Mouse (Mus musculus) T-cell, adult 2 months (primary cell): ENCODE data around the gene Cryba2.
A peak's percentile ranks its signal among the peaks of the same experiment; 100 is the strongest.

Experiments used
- DNase-seq: peaks from one replicate; pipeline ENCODE4 v3.0.0; 2022; ENCODE audit warnings: low spot score

Gene Cryba2

DNA sequence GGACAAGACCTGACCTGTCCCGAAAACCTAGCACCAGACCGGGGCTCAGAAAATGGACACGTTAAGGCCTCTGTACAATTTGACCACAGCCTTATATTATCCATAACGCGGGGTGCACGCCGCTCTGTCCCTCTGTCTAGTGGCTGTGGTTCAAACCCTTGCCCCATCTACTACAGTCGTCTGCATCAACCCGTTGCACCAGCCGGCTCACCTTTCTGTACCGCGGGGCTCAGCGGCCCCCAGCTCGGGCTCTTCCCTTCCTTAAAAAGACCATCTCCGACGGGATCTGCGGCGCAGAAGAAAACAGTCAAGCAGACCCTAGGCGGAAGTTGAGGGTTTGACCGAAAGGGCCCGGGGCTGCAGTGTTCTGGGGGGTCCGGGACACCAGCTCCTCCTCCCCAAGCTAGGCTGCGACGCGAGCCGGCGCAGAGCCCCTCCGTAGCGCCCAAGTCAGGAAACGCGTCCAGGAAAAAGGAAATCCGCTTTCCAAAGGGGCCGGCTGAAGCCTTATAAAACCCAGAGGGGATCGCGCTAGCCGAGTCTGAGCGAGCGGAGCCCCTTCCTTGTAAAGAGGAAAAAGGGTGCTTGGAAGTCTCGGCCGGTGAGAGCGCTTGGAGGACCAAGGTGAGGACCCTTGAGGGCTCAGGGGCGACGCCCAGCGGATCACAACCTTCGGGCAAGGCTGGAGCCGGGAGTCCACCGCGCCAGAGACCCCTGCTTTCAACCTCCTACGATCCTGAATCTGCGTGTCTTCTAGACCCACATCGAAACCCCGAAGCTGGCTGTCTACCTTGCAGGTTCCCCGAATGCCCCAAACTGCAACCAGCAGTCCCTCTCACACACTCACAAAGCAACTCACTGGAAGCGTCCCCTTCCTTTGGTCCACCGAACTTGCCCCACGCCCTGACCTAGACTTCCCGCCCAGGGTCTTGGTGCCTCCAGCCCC, 8.5 kb downstream of the Cryba2 start:
- no peak for DNase-seq

DNA sequence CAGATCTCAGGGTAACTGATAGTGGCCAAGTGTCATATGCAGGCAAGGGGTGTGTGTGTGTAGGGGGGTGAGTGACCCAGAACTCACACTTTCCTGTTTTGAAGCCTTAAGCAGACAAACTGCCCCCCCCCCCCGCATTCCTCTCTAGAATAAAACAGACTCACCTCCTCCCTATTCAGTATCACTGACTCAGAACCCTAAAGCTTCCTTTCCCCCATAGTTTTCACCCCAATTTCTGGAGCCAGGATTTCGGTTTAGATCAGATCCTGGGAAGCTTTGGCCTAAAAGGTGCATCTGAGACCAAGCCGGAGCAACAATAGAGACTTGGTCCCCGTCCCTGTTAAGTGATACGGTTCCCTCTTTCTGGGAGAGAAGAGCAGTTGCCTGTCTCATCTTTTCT, 9.5 kb downstream of the Cryba2 start:
- DNase-seq: no peak

DNA sequence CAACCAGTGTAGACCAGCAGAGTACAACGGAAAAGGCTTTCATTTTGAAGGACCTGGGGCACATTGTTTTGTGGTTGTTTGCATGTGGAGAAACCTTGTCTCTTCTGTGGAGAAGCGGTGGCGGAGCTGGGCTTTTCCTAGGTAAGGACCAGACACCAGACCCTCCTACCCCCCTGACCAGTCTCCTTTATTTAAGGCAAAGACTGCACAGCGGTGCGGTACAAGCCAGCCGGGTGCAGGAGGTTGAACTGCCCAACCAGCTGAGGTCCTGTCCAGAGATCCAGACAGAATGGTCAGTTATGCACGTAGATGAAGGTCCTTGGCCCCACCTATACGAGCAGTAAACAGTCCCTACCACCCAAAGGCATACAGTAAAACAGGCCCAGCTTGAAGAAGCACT, 10.1 kb downstream of the Cryba2 start:
- DNase-seq: no peak

DNA sequence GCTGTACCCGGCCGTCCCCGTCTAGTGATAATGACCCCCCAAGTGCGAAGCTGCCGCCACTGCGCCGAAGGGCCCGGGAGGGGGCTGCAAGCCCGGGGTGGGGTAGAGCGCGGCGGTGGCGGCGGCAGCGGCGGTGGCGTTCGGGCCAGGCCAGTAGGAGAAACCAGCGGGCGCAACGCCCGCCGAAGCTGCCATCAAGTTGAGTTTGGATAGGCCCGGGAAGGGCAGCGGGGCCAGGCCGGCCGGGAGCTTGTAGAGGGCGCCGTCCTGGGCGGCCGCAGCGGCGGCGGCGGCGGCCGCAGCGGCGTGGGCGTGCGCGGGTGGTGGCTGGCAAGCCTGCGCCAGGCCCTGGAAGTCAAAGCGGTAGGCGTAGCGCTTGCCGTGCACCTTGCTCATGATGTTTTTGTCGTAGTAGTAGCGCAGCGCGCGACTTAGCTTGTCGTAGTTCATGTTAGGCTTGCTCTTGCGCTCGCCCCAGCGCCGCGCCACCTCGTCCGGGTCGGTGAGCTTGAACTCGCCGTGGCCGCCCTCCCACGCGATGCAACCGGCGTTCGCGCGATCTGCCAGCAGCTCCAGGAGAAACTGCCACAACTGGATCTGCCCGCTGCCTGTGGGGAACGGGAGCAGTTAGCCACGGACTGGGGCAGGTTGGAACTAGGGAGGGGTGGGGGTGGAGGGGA, 10.7 kb downstream of the Cryba2 start:
- no peak for DNase-seq

DNA sequence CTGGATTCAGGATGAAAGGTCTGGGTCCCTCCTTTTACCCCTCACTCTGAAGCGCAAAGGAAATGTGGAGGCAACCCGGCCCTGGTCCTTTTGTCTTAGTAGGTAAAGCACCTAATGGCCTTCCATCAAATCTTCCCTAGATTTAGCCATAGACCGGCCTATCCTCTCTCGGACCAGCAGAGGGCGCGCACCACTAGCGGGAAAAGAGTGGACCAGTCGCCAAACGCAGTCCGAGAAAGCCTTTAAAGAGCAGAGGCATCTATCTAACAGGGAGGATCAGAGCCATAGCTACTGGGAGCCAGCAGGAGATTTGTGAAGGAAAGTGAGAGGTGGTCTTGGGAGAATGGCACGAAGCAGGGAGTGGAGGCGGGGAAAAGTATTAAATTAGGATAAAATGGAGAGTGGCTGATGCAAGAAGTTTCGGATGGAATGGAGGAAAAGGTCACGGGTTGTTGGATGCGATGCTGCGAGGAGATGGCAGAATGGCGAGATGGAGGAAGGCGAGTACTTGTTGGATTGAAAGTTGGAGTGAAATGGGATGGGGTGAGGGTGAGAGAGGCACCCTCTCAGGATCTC, 12.1 kb downstream of the Cryba2 start:
- DNase-seq: peak; percentile 20

DNA sequence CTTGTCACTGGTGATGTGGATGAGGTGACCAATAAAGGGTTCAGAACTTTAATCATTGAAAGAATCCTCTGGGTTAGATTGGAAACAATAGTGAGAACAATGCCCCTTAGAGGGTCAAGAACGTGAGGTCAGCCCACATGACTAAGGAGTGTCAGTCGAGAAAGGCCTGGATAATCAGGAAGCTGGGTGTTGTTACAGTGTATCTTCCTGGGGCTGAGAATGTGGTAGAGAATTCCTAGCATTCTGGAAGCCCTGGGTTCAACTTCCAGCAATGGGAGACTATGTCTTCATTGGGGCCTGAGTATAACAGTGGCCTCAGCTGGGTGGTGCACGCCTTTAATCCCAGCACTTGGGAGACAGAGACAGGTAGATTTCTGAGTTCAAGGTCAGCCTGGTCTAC, 15.7 kb downstream of the Cryba2 start:
- no peak for DNase-seq

DNA sequence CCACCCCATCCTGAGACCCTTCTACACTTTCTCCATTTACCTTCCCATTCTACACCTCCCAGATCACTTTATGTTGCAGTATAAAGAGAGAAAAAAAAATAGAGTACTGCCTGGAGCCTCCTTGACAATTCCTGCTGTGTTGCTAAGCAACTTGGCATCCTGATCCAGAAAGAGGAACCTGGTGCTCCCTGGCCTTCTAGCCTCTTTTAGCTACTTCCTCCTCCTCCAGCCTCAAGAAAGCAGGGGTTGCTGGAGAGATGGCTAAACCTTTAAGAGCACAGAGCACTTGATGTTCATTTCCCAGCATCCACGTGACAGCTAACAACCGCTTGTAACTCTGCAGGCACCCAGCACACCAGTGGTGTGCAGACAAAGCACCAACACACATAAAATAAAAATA, 20.7 kb downstream of the Cryba2 start:
- no peak for DNase-seq

DNA sequence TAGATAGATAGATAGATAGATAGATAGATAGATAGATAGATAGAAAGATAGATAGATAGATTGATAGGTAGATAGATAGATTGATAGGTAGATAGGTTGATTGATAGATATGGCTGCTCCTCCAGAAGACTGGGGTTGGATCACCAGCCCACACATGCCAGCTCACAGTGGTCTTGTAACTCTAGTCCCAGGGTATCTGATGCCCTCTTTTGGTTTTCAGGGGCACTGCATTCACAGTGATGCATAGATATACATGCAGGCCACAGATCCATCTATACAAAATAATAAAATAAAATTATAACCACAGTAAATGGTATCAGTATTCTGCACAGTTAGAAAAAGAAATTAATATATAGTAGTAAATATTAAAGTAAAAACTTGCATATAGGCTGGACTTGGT, 31.2 kb downstream of the Cryba2 start:
- DNase-seq: no peak

DNA sequence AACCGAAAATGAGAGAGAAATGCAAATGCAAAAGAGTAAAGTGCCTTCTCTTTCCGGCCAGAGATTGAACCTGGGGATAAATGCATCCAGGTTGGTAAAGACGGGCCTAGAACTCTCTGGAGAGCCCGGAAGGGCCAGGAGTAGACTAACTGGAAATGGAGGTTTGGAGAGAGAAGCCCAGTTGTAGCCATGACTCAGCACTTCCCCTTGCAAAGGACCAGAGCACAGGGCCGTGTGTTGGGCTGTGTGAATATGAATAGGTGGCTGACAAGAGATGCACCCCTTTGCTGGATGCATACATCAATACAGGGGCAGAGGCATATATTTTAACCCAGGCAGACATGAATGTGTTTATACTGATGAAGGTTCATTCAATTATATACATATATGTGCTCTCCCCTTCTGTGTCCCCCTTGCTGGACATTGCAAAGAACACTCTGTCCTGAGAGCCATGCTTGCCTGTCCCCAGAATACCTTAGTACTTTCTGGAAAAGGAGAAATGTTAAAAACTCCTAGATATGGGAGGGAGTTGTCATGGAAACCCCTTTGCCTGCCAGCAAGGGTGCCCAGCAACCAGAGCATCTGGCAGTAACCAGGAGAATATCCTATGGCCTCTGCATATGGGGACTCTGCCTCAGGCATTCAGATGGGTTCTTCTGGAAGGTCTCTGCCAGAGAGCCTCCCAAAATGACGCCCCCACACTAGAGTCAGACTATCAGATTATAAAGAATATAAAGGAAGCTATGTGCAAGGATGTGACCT, 33.5 kb downstream of the Cryba2 start:
- DNase-seq: no peak

DNA sequence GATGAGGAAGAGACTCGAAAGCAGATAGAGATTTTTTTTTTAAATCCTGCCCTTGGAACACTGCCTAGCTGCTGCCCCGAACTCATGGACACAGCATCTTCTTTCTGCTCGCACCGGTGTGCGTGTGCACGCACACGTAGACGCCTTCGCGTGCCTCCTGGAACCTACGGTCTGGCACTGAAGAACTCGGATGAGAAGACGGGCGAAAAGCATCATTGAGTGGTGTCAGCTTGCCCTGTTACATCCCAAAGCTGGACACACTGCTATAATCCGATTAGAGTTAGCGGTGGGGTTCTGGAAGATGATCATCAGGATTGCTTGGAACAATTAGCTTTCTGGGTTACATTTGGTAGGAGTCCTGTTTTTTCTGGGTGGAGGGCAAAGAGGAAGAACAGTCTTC, 34.1 kb downstream of the Cryba2 start:
- no peak for DNase-seq

DNA sequence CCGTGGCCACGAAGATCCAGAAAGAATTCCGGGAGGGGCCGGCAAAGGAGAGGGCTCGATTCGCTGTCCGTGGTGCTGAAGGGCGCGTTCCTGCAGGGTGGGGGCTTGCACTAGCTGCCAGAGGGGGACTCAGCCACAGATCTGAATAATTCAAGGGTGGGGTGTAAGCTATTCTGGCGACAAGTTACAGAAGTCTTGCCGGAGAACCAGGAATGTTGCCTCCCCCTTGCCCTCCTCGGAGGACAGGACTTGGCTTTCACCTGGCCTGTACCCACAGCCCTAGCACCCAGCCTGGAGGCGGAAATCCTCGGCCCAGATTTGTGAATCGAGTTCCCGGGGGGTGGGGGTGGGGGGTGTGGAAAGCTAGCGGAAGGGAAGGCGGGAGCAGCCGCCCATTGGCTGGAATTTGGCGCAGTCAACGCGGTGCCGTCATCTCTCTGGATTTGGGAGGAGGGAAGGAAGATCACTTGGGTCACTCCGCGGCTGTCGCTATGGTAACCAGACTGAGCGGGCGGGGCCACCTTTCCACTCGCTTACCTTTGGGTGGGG, 34.7 kb downstream of the Cryba2 start:
- no peak for DNase-seq

DNA sequence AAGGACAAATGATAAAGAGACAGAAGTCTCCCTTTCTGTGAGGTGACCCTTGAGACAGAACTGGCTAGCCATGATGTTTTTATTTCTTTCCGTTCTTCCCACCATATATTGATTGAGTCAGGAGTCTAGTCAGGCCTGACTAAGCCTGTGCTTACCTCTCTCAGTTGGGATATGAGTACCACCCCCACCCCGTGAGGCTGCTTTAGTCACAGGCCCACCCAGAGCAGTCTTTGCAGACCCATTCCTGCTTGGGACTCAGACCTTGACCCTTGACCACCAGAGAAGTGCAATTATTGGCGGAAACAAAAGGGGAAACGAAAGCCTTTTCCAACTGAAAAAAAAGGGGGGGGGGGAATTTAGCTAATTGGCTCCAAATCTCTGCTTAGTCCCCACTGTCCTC, 35.3 kb downstream of the Cryba2 start:
- DNase-seq: no peak

DNA sequence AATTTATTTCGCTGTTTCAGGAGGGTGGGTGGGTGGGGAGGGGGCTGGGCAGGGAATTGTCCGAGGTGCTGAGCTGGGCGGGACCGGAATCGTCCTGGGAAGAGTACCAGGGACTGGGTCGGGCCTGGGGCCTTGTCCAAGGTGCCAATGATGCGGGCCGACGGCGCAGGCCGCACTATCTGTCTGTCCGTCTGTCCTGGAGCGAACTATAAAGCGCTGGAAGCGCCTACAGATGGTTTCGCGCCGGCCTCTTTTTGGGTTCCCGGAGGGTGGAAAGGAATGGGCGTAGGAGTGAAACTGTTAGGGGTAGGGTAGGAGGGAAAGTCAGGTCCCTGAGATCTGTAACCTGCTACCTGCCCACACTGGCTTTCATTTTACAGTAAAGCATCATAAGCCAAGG, 35.7 kb downstream of the Cryba2 start:
- no peak for DNase-seq

DNA sequence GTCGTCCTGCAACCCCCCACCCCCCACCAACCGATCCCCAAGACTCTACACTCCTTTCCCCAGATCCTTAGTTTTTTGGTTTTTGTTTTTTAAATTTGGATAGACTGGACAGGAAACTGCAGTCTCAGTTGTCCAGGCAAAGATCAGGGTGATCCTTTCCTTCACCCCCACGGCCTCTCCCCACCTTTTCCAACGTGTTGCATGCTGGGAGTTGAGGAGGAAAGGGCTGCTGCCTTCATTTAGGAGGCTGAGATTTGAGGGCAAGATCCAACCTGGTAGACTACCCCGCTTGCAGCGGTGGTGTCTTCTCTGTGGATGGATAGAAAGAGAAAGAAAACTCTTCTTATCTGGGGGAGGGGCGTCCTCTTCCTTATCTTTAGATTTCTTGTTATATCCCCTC, 36.2 kb downstream of the Cryba2 start:
- DNase-seq: no peak

DNA sequence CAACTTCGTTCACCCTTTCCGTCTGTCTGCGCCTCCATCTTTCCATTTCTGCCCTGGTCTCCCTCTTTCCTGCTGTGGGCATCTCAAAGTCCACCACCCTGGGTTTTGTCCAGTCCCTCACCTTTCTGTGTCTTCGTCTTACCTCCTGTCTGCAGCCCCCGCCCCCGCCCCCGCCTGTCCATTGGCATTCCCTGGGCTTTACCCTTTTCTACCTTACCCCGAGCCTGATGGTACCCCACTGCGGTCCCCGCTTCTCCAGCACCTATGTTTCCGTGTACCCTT, 36.6 kb downstream of the Cryba2 start:
- DNase-seq: no peak

DNA sequence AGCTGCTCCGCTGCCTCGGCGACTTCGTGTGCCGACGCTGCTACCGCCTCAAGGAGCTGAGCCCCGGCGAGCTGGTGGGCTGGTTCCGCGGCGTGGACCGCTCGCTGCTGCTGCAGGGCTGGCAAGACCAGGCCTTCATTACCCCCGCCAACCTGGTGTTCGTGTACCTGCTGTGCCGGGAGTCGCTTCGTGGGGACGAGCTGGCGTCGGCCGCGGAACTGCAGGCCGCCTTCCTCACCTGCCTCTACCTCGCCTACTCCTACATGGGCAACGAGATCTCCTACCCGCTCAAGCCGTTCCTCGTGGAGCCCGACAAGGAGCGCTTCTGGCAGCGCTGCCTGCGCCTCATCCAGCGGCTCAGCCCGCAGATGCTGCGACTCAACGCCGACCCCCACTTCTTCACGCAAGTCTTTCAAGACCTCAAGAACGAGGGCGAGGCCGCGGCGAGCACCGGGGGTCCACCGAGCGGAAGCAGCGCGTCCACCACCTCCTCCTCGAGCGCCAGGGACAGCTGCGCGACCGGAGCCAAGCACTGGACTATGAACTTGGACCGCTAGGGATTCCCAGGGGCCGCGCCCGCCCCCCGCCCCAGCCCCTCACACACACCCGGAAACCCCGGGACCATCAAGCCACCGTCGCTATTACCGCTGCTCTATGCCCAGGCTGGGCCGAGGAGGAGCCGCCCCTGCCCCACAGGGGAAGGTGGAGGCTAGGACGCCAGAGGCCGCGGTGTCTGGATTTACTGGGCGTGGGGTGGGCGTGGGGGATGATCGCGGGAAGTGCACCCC, 37.1 kb downstream of the Cryba2 start:
- no peak for DNase-seq

DNA sequence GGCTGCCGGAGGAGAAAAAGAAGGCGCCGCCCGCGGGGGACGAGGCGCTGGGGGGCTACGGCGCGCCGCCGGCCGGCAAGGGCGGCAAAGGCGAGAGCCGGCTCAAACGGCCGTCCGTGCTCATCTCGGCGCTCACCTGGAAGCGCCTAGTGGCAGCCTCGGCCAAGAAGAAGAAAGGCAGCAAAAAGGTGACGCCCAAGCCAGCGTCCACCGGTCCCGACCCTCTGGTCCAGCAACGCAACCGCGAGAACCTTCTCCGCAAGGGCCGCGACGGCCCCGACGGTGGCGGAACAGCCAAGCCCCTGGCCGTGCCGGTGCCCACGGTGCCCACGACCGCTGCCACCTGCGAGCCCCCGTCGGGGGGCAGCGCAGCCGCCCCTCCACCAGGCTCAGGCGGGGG, 37.8 kb downstream of the Cryba2 start:
- peak; percentile 1 for DNase-seq

DNA sequence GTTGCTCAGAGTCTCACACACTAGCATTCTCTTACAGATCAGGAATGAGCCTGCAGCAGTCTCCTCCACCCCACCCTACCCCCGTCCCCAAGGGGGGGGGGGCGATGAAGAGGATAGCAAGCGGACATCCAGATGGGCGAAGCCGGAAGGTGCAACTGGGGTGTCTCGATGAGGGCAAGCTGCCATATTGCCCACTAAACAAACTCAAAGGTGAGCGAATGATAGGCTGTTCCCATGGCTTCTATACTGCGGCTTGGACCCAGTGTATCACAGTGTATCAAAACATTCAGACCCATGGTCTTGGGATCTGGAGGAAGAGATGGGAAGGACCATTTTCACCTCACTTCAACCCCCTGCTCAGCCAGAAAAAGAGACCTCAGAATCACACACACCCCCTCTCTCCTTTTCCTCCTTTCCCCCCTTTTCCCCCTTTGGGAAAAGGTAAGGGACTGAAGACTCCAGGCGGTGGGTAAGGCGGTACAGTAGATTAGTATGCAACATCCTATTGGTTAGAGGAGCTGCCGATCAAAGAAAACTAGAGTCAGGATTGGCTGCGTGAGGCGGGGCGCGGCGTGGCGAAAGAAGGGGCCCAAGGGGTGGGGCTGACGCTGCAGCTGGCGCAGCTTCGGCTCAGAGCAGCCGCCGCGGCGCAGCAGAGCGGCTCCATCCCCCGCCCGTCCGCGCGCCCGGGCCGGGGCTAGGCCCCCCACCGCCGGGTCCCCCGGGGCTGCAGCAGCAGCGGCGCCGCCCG, 38.5 kb downstream of the Cryba2 start, which contains the start of gene Cdk5r2:
Gene Cdk5r2, plus strand, starts transcription at position 629 of the 751 bp plus-strand sequence.
- peak; percentile 53 for DNase-seq

DNA sequence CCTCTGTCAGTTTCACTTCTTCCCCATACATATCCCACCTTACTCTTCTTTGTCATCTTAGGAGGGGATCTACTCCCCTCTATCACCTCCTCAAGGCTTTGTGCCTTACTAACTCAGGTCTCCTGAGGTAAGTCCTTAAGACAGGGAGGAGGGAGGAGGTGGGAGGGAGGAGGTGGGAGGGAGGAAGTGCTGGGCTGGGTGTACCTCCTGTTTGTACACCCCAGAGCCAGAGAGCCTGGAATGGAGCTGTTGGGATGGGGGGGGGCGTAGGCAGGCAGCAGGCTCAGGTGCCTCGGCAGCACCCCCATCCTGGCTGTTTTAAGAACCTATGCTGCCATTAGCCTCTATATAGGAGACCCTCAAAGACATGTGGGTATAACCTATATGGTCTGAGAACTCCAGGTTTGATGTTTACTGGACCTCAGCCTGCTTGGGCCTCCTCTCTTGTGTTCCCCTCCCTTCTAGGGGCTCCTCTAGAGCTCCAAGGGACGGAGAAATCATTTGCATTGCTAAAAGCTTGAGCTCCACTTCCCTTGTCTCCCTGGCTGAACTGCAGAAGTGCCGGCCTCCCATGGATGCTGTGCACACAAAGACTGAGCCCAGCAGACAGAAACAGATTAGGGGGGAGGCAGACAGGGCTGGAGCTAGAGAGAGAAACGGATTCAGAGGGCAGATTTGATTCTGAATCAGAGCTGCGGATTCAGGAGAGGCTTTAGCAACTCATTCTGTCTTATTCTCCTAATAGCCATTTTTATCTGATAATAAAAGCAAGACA, 41.8 kb downstream of the Cryba2 start:
- DNase-seq: no peak

DNA sequence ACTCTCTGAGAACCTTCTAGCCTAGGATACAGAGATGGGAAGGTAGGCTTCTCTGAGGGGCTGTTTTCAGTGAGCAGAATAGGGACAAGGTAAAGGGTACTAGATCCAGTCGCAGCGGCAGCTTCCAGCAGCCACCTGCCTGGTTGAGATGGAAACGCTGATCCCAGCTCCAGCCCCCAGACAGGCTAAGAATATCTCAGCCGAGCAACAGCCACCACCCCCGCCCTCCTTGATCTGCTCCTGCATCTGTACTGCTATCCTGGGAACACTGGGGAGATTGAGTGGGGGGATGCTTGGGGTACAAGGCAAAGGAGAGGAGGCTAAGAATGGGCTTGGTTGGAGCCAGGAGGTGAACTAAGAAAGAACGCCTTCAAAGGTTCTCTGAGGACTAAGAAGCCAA, 42.7 kb downstream of the Cryba2 start:
- DNase-seq: no peak
